Mouse (Mus musculus): ENCODE measurements around the gene Lrrc36.
A peak's percentile ranks its signal among the peaks of the same experiment; 100 is the strongest.

Lrrc36 gene

GRCm38 (mm10) chr8:105413391-105413790, at the start of gene Lrrc36, which contains the start of gene Kctd19:
Gene Lrrc36, plus strand, starts transcription at chr8:105413571.
Gene Kctd19, minus strand, starts transcription at chr8:105413502.
- DNase-seq (ENCODE audit: low spot score) = no peak

- no peak for DNase-seq (ENCODE audit: low spot score)
These were observed 46.3 kb upstream of the Lrrc36 start for GRCm38 (mm10) chr8:105367107-105367506.

DNA sequence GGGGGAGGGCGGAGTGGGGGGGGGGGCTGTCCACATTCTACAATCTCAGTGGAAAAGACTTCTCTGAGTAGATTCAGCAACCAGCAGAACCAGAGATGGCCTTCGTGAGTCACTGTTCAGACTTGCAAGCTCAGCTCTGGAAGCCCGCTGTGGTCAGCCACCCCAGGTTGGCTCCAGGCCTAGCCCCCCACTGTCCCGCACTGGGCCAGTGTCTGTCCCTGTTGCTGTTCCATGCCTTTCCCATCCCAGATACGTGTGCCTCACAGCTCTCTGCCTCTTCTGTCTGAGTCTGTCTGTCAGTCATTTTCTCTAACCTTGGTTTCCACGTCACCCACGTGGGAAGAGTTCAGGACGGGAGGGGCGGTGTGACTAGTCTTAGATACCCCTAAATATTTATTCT, 40.9 kb upstream of the Lrrc36 start:
- DNase-seq (ENCODE audit: low spot score) = no peak

- DNase-seq (ENCODE audit: low spot score) = no peak
These were observed 40.3 kb upstream of the Lrrc36 start, which contains the start of gene Plekhg4 for GRCm38 (mm10) chr8:105373032-105373431. Gene Plekhg4, plus strand, starts transcription at chr8:105373274.

- no peak for DNase-seq (ENCODE audit: low spot score)
These were observed 38.8 kb upstream of the Lrrc36 start for GRCm38 (mm10) chr8:105374513-105374966.

GRCm38 (mm10) chr8:105378673-105379072, 34.7 kb upstream of the Lrrc36 start:
- DNase-seq (ENCODE audit: low spot score) = no peak

GRCm38 (mm10) chr8:105380308-105380707, 33.1 kb upstream of the Lrrc36 start:
- DNase-seq (ENCODE audit: low spot score) = no peak

DNA sequence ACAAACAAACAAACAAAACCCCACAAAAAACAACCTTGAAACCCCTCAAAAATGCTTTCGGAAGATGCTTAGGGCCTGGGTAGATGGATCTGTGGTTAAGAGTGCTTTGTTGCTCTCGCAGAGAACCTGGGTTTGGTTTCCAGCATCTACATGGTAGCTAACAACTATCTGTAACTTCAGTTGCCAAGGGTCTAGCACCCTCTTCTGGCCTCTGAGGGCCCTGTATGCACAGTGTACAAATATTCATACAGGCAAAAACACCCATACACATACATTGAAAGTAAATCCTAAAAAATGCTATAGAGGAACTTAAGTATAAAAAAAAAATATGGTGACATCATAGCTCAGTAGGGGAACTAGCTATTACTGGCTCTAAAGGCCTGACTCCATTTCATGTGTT, 29.3 kb upstream of the Lrrc36 start:
- DNase-seq (ENCODE audit: low spot score) = no peak

DNA sequence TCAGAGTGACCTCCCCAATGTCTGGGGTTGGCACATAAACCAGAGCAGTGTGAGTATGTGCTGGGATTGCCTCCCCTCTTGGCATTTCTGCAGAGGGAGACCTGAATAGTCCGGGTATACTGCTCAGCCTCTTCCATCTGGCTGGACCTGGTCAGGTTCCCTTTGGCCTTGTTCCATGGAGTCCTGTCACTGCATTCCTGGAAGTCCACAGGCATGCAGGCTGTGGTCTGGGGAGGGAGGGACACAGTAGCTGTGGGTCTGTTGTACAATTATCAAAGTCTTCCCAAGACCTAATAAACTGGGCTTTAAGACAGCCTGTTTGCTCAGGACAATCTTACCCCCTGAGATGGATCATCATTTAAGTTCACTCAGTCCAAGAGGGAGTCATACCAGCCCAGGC, 26.2 kb upstream of the Lrrc36 start:
- no peak for DNase-seq (ENCODE audit: low spot score)

GRCm38 (mm10) chr8:105389096-105389495, 24.3 kb upstream of the Lrrc36 start:
- no peak for DNase-seq (ENCODE audit: low spot score)

DNA sequence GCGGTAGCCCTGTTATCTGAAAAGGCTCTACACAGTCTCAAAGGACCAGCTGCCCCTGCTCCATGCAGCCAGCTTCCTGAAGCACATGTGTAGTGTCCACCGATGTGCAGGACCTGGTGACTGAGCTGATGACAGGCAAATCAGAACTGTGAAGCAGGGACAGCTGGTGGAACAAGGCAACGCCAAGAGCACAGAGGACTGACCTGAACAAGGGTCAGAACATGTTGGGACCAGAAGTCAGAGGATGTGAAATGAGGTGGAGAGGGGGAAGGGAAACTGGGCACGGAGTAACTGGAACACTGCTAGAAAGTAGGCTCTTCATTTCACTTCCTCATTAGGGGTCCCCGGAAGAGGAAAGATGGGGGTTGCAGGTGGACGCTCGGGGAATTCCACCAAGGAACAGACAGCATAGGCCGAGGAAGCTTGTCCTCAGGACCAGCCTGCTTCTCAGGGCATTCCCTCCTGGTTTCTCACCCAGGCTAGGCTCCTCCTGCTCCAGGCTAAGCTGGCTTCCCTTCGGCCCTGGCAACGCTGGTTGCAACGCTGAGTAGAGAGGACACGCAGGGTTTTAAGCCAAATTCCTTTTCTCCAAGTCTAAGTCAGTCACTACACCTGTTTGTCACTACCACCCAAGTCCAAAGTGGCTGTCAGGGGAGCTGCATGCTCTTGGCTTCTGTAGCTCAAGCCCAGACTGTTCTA, 20.1 kb upstream of the Lrrc36 start:
- DNase-seq (ENCODE audit: low spot score) = no peak

- DNase-seq (ENCODE audit: low spot score) = no peak
These were observed 19.5 kb upstream of the Lrrc36 start for GRCm38 (mm10) chr8:105393915-105394314.

DNA sequence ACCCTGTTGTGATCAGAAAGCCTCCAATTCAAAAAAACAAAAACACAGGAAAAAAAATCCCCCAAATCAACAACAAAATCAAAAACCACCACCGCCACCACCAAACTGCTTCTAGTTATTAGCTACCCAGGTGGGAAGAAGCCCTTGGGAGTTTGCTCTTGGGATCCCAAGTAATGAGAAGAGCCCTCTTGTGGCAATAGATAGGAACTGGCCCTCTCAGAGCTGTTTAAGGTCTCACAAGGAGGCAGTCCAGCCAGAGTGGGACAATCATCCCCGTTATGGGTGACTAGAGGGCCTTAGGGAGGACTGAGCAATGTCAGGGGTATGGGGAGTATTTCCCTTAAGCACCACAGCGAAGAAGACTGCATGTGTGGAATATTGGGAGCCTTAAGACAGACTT, 15.6 kb upstream of the Lrrc36 start:
- DNase-seq (ENCODE audit: low spot score) = peak; percentile 25

GRCm38 (mm10) chr8:105400016-105400415, 13.4 kb upstream of the Lrrc36 start:
- no peak for DNase-seq (ENCODE audit: low spot score)

- DNase-seq (ENCODE audit: low spot score) = no peak
These were observed 9.9 kb upstream of the Lrrc36 start for GRCm38 (mm10) chr8:105403467-105403866.

GRCm38 (mm10) chr8:105404496-105404895, 8.9 kb upstream of the Lrrc36 start:
- no peak for DNase-seq (ENCODE audit: low spot score)

GRCm38 (mm10) chr8:105406416-105406815, 7.0 kb upstream of the Lrrc36 start:
- no peak for DNase-seq (ENCODE audit: low spot score)

- DNase-seq (ENCODE audit: low spot score) = no peak
These were observed 5.0 kb upstream of the Lrrc36 start for GRCm38 (mm10) chr8:105408331-105408730.

- DNase-seq (ENCODE audit: low spot score) = no peak
These were observed 3.4 kb upstream of the Lrrc36 start for GRCm38 (mm10) chr8:105409947-105410346.

DNA sequence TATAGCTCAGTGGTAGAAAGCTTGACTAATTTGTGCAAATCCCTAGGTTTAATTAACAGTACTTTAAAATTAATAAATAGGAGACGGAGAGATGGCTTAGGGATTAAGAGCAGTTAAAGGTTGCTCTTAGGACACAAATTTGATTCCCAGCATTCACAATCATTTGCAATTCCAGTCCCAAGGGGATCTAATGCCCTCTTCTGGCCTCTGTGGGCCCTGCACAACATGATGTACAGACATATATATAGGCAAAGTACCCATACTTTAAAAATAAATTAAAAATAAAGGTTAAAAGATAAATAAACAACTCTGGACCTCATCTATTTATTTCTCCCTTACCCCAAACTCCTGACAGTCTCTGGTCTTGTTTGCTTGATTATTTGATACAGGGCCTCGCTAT, 5.6 kb downstream of the Lrrc36 start:
- DNase-seq (ENCODE audit: low spot score) = no peak

DNA sequence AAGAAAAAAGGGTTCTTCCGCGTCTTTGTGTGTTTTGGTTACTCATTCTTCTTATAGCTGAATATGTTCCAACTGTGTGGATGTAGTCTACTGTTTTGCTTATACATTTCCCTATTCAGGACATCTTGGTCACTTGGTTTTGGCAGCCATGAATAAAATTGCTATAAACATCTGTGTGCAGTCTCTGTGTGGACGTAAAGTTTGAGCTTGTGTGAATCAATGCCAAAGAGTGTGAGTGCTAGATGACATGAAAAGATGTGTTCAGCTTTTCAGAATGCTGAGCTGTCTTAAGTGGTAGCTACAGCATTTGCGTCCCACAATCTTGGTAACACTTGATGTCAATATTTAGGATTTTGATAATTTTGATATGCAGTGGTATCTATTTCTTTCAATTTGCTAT, 6.4 kb downstream of the Lrrc36 start:
- no peak for DNase-seq (ENCODE audit: low spot score)

DNA sequence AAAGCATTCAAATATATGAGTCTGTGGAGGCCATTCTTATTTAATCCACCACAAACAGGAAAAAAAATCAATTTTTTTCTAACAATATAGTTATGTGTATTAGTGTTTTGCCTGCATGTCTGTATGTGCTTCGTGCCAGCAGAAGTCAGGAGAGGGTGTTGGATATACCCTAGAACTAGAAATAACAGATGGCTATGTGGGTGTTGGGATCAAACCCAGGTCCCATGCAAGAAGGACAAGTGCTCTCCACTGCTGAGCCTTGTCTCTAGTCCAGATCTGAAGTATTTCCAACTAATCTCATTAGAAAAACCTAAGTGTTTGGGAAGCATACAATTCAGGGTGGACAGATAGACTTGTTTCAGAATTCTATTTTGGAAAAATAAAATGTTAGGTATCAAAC, 8.6 kb downstream of the Lrrc36 start:
- no peak for DNase-seq (ENCODE audit: low spot score)

DNA sequence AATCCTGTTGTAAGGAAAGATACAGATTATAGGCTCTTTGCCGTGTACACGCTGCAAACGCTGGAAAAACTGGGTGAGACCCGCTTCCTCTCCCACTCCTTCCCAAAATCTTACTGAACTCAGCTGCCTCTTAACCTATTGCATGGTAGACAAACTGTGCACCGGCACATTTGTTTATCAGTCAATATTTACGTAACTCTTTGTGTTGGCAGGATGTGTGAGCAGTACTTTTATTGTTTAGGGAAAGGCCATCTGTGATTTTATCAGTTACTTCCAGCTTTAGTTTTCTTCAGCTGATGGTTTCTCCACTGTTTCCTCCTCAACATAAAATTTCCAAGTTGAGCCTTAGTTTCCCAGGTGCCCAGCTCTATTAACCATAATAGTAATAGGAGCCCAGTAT, 13.5 kb downstream of the Lrrc36 start:
- no peak for DNase-seq (ENCODE audit: low spot score)
